Mouse (Mus musculus) gastrocnemius, postnatal 10 days (tissue): ENCODE measurements around the gene Egfl7. TPM values are rescaled to one million over a fixed set of nuclear protein-coding genes. Genes with fewer than 3 reads are reported as not detected.

Experiments
- DNase-seq: peaks from one replicate; pipeline ENCODE4 v3.0.0; 2021; ENCODE audit warnings: mixed read lengths
- total RNA-seq, 2 experiments: library from RNA; stranded (reverse); gene quantifications; 2 replicates each; pipeline ENCODE4 v1.2.3; 2021

Egfl7 gene
- total RNA-seq, 2 experiments from 2014 or later, result 104 to 147 TPM

GRCm38 (mm10) chr2:26614903-26615302 is 35.1 kb downstream of the Egfl7 start:
- DNase-seq, result no peak

DNA sequence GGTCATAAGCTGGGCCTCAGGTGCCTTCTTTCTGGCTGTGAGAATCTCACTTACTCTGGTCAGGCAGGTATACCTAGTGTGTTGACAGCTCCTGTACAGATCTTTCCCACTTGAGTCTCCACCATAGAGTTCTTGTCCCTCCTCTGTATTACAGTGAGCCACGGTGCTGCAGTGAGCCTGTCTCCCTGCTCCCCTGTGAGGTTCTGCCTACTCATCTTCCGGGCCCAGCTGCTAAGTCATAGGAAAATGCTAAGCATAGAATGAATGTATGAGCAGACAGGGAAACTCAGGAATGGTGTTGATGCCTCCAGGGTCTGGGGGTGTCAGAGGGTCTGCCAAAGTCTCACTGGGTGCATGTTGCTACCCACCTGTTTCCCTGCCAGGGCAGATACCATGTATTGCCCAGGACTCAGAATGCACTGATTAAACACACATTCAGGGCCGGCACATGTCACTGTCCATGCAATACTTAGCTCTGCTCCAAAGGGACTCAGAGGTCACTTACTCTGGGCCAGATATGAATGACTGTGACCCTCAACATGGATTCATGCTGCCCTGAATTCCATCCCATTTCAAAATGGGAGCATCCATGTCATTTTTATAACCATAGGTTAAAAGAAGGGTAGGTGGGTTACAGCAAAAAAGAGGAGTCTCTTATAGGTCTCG is 35.8 kb downstream of the Egfl7 start:
- DNase-seq, result no peak

GRCm38 (mm10) chr2:26617331-26617730 is 37.5 kb downstream of the Egfl7 start:
- no peak for DNase-seq

- DNase-seq, result no peak
These were observed 38.1 kb downstream of the Egfl7 start for GRCm38 (mm10) chr2:26617928-26618327.

- DNase-seq, result no peak
These were observed 41.4 kb downstream of the Egfl7 start for GRCm38 (mm10) chr2:26621246-26621645.

DNA sequence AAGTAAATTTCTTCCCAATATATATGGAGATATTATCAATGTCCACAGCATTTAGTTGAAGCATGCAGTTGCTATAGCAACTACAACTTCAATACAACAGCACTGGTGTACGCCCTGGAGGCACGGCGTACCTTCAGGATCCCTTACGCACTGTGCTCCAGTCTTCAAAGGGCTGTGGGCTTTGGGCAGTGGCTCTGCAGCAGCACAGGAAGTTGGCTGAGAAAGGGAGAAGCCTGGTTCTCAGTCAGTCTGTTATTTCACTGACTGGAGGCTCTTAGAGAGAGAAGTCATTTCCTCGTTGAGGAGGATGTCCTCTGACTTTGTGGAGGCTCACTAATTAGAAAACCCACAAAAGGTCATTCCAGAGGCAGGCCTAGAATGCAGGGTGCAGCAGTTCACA is 43.2 kb downstream of the Egfl7 start:
- DNase-seq, result no peak

GRCm38 (mm10) chr2:26625419-26625818 is 45.6 kb downstream of the Egfl7 start:
- no peak for DNase-seq

GRCm38 (mm10) chr2:26626081-26626480 is 46.3 kb downstream of the Egfl7 start:
- DNase-seq, result no peak

- peak; percentile 71 for DNase-seq
These were observed 48.3 kb downstream of the Egfl7 start, which contains the start of gene Fam69b for GRCm38 (mm10) chr2:26627921-26628739. Fam69b (plus strand) TSS chr2:26628457.

- DNase-seq, result no peak
These were observed 49.1 kb downstream of the Egfl7 start for GRCm38 (mm10) chr2:26628792-26629437.

GRCm38 (mm10) chr2:26632541-26633395 is 53.0 kb downstream of the Egfl7 start:
- DNase-seq, result no peak

GRCm38 (mm10) chr2:26633953-26634530 is 54.2 kb downstream of the Egfl7 start:
- DNase-seq, result no peak

DNA sequence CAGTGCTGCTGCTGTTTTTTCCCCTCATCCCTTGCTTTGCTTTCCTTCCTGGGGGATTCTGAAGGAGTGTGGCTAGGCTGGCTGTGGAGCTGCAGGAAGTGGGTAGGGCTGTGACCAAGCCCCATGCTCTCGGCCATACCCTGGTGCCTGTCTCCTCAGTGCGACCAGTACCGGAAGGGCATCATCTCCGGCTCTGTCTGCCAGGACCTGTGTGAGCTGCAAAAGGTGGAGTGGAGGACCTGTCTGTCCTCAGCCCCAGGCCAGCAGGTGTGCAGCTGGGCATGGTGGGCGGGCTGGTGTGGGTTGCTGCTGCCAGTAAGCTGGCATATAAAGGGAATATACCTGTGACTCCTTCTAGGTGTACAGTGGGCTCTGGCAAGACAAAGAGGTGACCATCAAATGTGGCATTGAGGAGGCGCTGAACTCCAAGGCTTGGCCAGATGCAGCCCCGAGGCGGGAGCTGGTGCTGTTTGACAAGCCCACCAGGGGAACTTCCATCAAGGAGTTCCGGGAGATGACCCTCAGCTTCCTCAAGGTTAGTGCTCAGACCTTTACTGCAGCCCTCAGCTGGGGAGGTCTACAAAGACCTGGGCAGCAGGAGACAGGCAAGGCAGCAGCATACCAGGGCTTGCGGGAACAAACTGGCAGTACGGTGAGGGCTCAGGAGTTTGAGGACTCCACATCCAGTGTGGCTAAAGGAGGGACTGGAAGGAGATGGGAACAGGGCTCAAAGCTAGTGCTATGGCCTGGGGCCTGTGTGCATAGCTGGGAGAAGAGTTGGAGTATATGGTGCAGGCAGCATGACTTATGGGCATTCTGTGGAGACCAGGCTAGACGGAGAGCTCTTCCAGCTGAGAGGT is 55.0 kb downstream of the Egfl7 start:
- DNase-seq, result no peak

- no peak for DNase-seq
These were observed 55.9 kb downstream of the Egfl7 start for GRCm38 (mm10) chr2:26635489-26636324.

DNA sequence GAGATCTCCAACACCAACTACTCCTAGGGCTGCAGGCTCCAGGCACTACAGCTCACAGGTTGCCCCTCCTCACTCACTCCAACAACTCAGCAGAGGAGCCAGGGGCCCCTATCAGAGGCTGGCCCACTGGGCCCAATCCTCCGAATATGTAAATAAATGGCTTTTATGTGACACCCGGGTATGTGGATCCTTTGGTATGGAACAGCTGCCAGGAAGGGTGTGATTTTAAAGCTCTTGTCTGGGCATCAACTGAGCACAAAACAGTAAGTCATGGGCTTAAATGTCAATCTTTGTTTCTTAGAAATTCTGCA is 56.5 kb downstream of the Egfl7 start:
- DNase-seq, result no peak

DNA sequence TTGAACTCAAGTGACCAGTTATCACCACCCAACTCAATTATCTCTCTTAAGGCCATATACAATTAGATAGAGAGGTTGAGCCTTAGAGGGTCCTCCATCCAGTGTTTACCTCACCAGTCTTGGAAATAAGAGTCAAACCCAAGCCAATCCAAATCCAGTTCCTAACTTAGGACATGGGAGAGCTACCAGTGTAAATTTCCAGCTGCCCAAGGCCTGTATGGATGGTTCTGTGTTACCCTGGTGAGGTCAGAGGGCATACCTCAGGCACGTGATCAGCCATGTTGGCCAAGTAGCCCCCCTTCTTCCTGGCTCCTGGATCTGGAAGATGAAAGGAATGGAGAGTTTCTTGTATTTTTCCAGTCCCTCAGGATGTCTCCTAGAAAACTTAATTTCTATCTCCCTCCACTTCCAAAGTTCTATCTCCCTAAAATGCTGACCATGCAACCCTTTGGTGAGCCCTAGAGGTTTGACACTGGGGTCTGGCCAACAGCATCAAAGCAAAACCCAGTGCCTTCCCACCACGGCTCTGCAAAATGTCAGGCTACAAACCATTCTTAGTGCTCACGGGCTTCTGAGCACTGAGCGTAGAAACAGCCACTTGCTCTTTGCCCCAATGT is 57.6 kb downstream of the Egfl7 start:
- no peak for DNase-seq

DNA sequence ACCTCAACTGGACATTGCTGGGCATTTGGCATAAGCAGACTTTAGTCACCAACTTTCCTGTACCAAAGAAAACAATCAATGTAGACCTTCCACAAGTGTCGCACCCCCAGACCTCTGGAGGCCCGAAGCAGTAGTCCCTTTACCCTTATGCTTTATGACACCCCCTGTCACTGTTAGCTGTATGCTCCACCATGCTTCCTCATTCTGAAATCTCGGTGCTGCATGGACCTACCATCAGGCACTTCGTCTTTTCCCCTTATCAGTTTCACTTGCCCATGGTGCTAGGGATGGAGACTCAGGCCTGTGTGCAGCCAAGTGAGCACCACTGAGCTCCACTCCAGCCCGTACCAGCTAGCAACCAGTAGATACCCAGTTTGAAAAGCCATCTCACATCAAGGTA is 58.2 kb downstream of the Egfl7 start:
- DNase-seq, result no peak

DNA sequence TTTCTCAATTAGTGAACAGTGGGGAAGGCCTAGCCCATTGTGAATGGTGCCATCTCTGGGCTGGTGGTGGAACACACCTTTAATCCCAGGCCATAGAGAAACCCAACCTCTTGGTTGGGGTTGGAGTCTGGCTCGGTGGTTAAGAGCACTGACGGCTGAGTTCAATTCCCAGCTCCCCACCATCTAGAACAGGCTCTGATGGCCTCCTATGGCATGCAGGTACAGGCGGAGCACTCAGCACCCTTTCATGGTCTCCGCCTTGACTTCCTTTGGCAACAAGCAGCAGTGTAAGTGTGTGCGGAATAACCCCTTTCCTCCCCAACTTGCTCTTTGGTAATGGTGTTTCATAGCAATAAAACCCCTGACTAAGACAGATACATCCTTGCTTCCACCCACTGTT is 58.8 kb downstream of the Egfl7 start:
- DNase-seq, result no peak

DNA sequence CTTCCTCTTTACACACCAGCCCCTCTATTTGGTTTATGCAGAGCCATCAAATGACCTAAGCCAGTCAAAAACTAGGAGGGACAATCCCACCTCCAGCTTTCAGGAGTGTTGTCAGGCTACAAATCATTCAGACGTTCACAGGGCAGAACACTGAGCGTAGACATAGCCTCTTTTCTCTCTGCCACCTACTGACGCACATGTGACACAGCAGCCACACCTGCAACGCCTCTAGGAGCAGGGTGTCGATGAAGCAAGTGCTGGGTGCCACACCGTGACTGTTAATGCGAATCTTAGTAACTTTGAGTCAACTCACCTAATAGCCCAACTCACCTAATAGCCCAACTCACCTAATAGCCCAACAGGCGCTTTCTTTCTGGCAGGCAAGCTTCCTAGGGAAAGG is 59.3 kb downstream of the Egfl7 start:
- no peak for DNase-seq
